Mouse (Mus musculus) adrenal gland, adult 2 months (tissue): Measurements from ENCODE around the gene Adamts17. TPM values are rescaled to one million over a fixed set of nuclear protein-coding genes. Genes with fewer than 3 reads are reported as not detected.

ENCODE experiments used
- DNase-seq: peaks from one replicate; pipeline ENCODE4 v3.0.0; 2021
- polyA plus RNA-seq: library from polyadenylated mRNA; depleted of rRNA; stranded (reverse); fragments of >200 nt; gene quantifications from 2 replicates; pipeline ENCODE4 v1.2.3, GENCODE M21; 2012
- total RNA-seq, 2 experiments: library from RNA; stranded (reverse); gene quantifications; 2 replicates each; pipeline ENCODE4 v1.2.3; 2021

Adamts17 gene
- total and polyA plus RNA-seq, 3 experiments: 2.2 to 4.6 (median 4.3) TPM

- no peak for DNase-seq
Measured at GRCm38 (mm10) chr7:67032616-67033015, 193.1 kb downstream of the Adamts17 start.

GRCm38 (mm10) chr7:67034369-67034768 is 194.8 kb downstream of the Adamts17 start:
- DNase-seq: no peak

- no peak for DNase-seq
Measured at GRCm38 (mm10) chr7:67035246-67035645, 195.7 kb downstream of the Adamts17 start.

GRCm38 (mm10) chr7:67035661-67036060 is 196.1 kb downstream of the Adamts17 start:
- DNase-seq: no peak

- no peak for DNase-seq
Measured at GRCm38 (mm10) chr7:67036502-67037485, 197.3 kb downstream of the Adamts17 start.

GRCm38 (mm10) chr7:67037726-67038520 is 198.4 kb downstream of the Adamts17 start:
- no peak for DNase-seq

- no peak for DNase-seq
Measured at GRCm38 (mm10) chr7:67039143-67039542, 199.6 kb downstream of the Adamts17 start.

- no peak for DNase-seq
Measured at GRCm38 (mm10) chr7:67039861-67040260, 200.3 kb downstream of the Adamts17 start.

- DNase-seq: no peak
Measured at GRCm38 (mm10) chr7:67041685-67042084, 202.2 kb downstream of the Adamts17 start.

- DNase-seq: no peak
Measured at GRCm38 (mm10) chr7:67044121-67044817, 204.7 kb downstream of the Adamts17 start.

GRCm38 (mm10) chr7:67045202-67045601 is 205.7 kb downstream of the Adamts17 start:
- no peak for DNase-seq

- no peak for DNase-seq
Measured at GRCm38 (mm10) chr7:67049206-67049605, 209.7 kb downstream of the Adamts17 start.

GRCm38 (mm10) chr7:67050424-67050823 is 210.9 kb downstream of the Adamts17 start:
- DNase-seq: no peak

- DNase-seq: no peak
Measured at GRCm38 (mm10) chr7:67051089-67051718, 211.7 kb downstream of the Adamts17 start.

- DNase-seq: no peak
Measured at GRCm38 (mm10) chr7:67054876-67055275, 215.3 kb downstream of the Adamts17 start.

- no peak for DNase-seq
Measured at GRCm38 (mm10) chr7:67055510-67055909, 216.0 kb downstream of the Adamts17 start.

GRCm38 (mm10) chr7:67061756-67062155 is 222.2 kb downstream of the Adamts17 start:
- peak; percentile 43 for DNase-seq

GRCm38 (mm10) chr7:67062571-67062970 is 223.0 kb downstream of the Adamts17 start:
- DNase-seq: no peak

GRCm38 (mm10) chr7:67064627-67065305 is 225.2 kb downstream of the Adamts17 start:
- no peak for DNase-seq

GRCm38 (mm10) chr7:67065631-67066030 is 226.1 kb downstream of the Adamts17 start:
- no peak for DNase-seq
